Mouse (Mus musculus) lung, embryonic 15.5 days (tissue): ENCODE results near the gene Hs3st2. TPM values are rescaled to one million over a fixed set of nuclear protein-coding genes. Genes with fewer than 3 reads are reported as not detected.

Source experiments
- ATAC-seq: fragments of 200-750 bp; cut with Nextera tagmentation; 2 replicates; pipeline ENCODE4 v1.8.0; 2017; ENCODE audit warnings: moderate number of reproducible peaks, borderline replicate concordance; ENCODE audit not compliant: low FRiP score, low TSS enrichment; ENCODE audit errors: extremely low read depth
- H3K27ac ChIP-seq: fragments of 300-500 bp; sonication (generic); 2 replicates; pipeline ENCODE4 v1.5.1; 2015; ENCODE audit warnings: moderate library complexity, mild to moderate bottlenecking, inconsistent platforms
- H3K27me3 ChIP-seq: fragments of 300-500 bp; sonication (generic); 2 replicates; pipeline ENCODE4 v1.6.1; 2015; ENCODE audit warnings: inconsistent platforms
- H3K36me3 ChIP-seq: fragments of 300-500 bp; sonication (generic); 2 replicates; pipeline ENCODE4 v1.6.1; 2015; ENCODE audit warnings: inconsistent platforms
- H3K4me1 ChIP-seq: fragments of 300-500 bp; sonication (generic); 2 replicates; pipeline ENCODE4 v1.6.1; 2015; ENCODE audit warnings: inconsistent platforms
- H3K4me2 ChIP-seq: fragments of 300-500 bp; sonication (generic); 2 replicates; pipeline ENCODE4 v1.6.1; 2015; ENCODE audit warnings: inconsistent platforms, mild to moderate bottlenecking, moderate library complexity
- H3K4me3 ChIP-seq: fragments of 300-500 bp; sonication (generic); 2 replicates; pipeline ENCODE4 v1.5.1; 2015; ENCODE audit warnings: mild to moderate bottlenecking, inconsistent platforms
- H3K9ac ChIP-seq: fragments of 300-500 bp; sonication (generic); 2 replicates; pipeline ENCODE4 v1.6.1; 2015; ENCODE audit warnings: inconsistent platforms
- H3K9me3 ChIP-seq: fragments of 300-500 bp; sonication (generic); 2 replicates; pipeline ENCODE4 v1.6.1; 2016; ENCODE audit warnings: inconsistent platforms
- WGBS: fragments of 180-500 bp; shearing (Covaris S2); methylation state at CpG from one replicate; pipeline ENCODE4 v1.1.7; 2015; 5-methylcytosine and 5-hydroxymethylcytosine counted together
- polyA plus RNA-seq: library from polyadenylated mRNA; unstranded; fragments of >200 nt; fragmentation: Nextera tagmentation; extraction: Ambion mirVana; gene quantifications from 2 replicates; pipeline ENCODE4 v1.2.1, GENCODE M21; 2015

Gene Hs3st2
- polyA plus RNA-seq, 1 experiment from 2014 or later: 0.20 TPM

DNA sequence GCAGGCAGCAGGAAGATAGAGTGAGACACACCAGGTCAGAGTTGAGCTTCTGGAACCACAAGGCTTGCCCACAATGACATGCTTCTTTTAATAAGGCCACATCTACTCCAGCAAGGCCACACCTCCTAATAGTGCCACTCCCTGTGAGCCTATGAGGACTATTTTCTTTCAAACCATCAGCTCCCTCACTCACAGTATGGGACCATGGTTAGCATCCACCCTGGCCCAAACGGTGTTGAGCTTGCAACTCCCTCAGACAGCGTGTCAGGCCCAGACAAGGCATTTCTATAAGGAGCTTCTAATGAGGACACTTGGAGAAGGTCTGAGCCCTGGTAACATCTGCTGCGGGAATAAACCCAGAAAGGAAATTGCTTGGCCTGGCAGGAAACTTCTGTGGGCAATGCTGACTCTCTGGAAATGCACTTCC lies 125.5 kb downstream of the Hs3st2 start:
- Histone ChIP-seq H3K36me3 (no peaks in the 10 kb centered on the region), H3K9ac (no peak overlapping the region), H3K27ac (no peak overlapping the region; the same call in 1 of the 2 replicates), H3K9me3 (no peaks in the 10 kb centered on the region), H3K4me3 (no peak overlapping the region), H3K27me3 (no peaks in the 10 kb centered on the region), H3K4me2 (no peak overlapping the region), H3K4me1 (no peaks in the 10 kb centered on the region)
- WGBS: 71% methylated on average over 3 of the region's 3 CpGs
- no peak for ATAC-seq

GRCm38 (mm10) chr7:121522125-121522524 lies 130.5 kb downstream of the Hs3st2 start:
- 81% methylated on average over 3 of the region's 3 CpGs for WGBS
- no peaks in the 10 kb centered on the region for H3K4me1 ChIP-seq
- H3K27me3 ChIP-seq: no peaks in the 10 kb centered on the region
- no peak overlapping the region for H3K4me2 ChIP-seq
- H3K9ac ChIP-seq: no peak overlapping the region
- H3K4me3 ChIP-seq: no peak overlapping the region
- ATAC-seq: no peak
- no peaks in the 10 kb centered on the region for H3K36me3 ChIP-seq
- H3K9me3 ChIP-seq: no peaks in the 10 kb centered on the region
- no peak overlapping the region for H3K27ac ChIP-seq

DNA sequence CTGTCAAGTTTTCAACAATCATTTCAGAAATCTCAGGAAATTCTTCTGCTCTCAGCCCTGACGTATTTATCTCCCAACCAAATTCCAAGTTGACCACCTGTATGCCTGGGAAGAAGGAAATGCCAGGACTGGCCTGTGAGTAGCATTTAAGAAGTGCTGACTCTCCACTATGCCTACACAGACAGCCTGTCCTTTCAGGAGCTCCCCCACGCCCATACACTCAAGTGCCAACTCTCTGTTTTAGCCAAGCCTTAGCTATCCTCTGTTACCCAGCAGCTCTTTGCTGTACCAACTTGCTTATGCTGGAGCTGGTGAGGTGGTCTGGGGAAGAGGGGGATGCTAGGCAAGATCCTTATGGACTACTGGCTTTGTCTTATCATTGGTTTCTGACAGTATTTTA lies 137.4 kb downstream of the Hs3st2 start:
- H3K27me3 ChIP-seq: no peaks in the 10 kb centered on the region
- H3K9ac ChIP-seq: no peak overlapping the region
- no peaks in the 10 kb centered on the region for H3K9me3 ChIP-seq
- no peak overlapping the region for H3K4me2 ChIP-seq
- no peak for ATAC-seq
- no peaks in the 10 kb centered on the region for H3K4me1 ChIP-seq
- H3K27ac ChIP-seq: no peak overlapping the region
- no peaks in the 10 kb centered on the region for H3K36me3 ChIP-seq
- 56% methylated on average over 2 of the region's 2 CpGs for WGBS
- H3K4me3 ChIP-seq: no peak overlapping the region

- Histone ChIP-seq H3K27me3 (no peaks in the 10 kb centered on the region), H3K27ac (no peak overlapping the region), H3K4me1 (no peaks in the 10 kb centered on the region), H3K36me3 (no peaks in the 10 kb centered on the region), H3K9ac (no peak overlapping the region), H3K4me2 (no peak overlapping the region), H3K4me3 (no peak overlapping the region), H3K9me3 (no peaks in the 10 kb centered on the region)
- 77% methylated on average over 6 of the region's 6 CpGs for WGBS
- ATAC-seq: no peak
Observed at GRCm38 (mm10) chr7:121533639-121534038, 142.0 kb downstream of the Hs3st2 start.

- Histone ChIP-seq H3K4me1 (no peaks in the 10 kb centered on the region), H3K36me3 (no peaks in the 10 kb centered on the region), H3K4me3 (no peak overlapping the region), H3K27me3 (no peaks in the 10 kb centered on the region), H3K9ac (no peak overlapping the region), H3K27ac (no peak overlapping the region), H3K4me2 (no peak overlapping the region), H3K9me3 (no peaks in the 10 kb centered on the region)
- ATAC-seq: no peak
- WGBS: 68% methylated on average over 7 of the region's 7 CpGs
Observed at GRCm38 (mm10) chr7:121534386-121534785, 142.7 kb downstream of the Hs3st2 start.

GRCm38 (mm10) chr7:121535987-121536386 lies 144.3 kb downstream of the Hs3st2 start:
- 32% methylated on average over 4 of the region's 4 CpGs for WGBS
- H3K36me3 ChIP-seq: no peaks in the 10 kb centered on the region
- H3K4me3 ChIP-seq: no peak overlapping the region
- H3K9me3 ChIP-seq: no peaks in the 10 kb centered on the region
- H3K4me1 ChIP-seq: no peaks in the 10 kb centered on the region
- no peak overlapping the region for H3K9ac ChIP-seq
- no peak for ATAC-seq
- H3K4me2 ChIP-seq: no peak overlapping the region
- no peaks in the 10 kb centered on the region for H3K27me3 ChIP-seq
- no peak overlapping the region for H3K27ac ChIP-seq

GRCm38 (mm10) chr7:121539405-121540275 lies 148.0 kb downstream of the Hs3st2 start:
- H3K4me1 ChIP-seq: no peaks in the 10 kb centered on the region
- H3K27ac ChIP-seq: no peak overlapping the region
- H3K4me3 ChIP-seq: no peak overlapping the region
- WGBS: 36% methylated on average over 19 of the region's 19 CpGs
- no peak for ATAC-seq
- no peak overlapping the region; the same call in 1 of the 2 replicates for H3K4me2 ChIP-seq
- no peaks in the 10 kb centered on the region for H3K27me3 ChIP-seq
- H3K9me3 ChIP-seq: no peaks in the 10 kb centered on the region
- H3K9ac ChIP-seq: no peak overlapping the region
- no peaks in the 10 kb centered on the region for H3K36me3 ChIP-seq

DNA sequence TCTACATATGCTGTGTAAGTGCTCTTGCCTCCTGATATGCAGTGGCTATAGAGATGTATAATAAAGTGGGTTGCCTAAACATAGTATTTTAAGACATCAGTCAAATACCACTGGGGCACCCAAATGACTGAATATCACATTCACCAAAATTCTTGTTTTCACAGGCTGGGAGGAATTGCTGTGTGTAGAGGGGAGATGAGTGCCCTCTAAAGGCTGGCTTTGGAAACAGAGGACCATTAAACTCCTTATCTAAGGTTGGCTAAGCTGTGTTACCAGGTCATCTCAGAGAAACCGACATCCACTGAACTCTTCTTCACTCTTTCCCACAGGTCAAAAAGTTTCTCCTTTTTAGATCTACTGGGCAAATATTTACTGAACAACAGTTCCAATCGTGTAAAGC lies 150.8 kb downstream of the Hs3st2 start:
- no peak overlapping the region for H3K27ac ChIP-seq
- H3K4me1 ChIP-seq: no peaks in the 10 kb centered on the region
- no peaks in the 10 kb centered on the region for H3K36me3 ChIP-seq
- H3K4me3 ChIP-seq: no peak overlapping the region
- no peaks in the 10 kb centered on the region for H3K27me3 ChIP-seq
- H3K9ac ChIP-seq: no peak overlapping the region
- no peak overlapping the region for H3K4me2 ChIP-seq
- H3K9me3 ChIP-seq: no peaks in the 10 kb centered on the region
- no peak for ATAC-seq
- 29% methylated on average over 2 of the region's 2 CpGs for WGBS

GRCm38 (mm10) chr7:121549329-121550022 lies 157.8 kb downstream of the Hs3st2 start:
- 84% methylated on average over 18 of the region's 18 CpGs for WGBS
- ATAC-seq: no peak
- Histone ChIP-seq H3K27me3 (no peaks in the 10 kb centered on the region), H3K9me3 (no peaks in the 10 kb centered on the region), H3K36me3 (no peaks in the 10 kb centered on the region), H3K4me2 (no peak overlapping the region), H3K4me3 (no peak overlapping the region), H3K27ac (no peak overlapping the region), H3K9ac (no peak overlapping the region), H3K4me1 (no peaks in the 10 kb centered on the region)
